Mouse (Mus musculus) heart, embryonic 15.5 days (tissue): ENCODE measurements at regions not wholly inside any gene's neighbourhood (a gene's known extent, or its start where the extent isn't known, plus 50 kb on each side); places are given as distances from the start of the nearest gene placed in this dataset.

Experiments used
- ATAC-seq: fragments of 200-750 bp; cut with Nextera tagmentation; replicated peaks from 2 replicates; pipeline ENCODE4 v1.8.0; 2017; ENCODE audit warnings: low read depth, moderate TSS enrichment; ENCODE audit not compliant: insufficient number of reproducible peaks, insufficient read depth, low FRiP score
- H3K27ac ChIP-seq: fragments of 300-500 bp; sonication (generic); 2 replicates; pipeline ENCODE4 v1.5.1; 2015; ENCODE audit warnings: mild to moderate bottlenecking, inconsistent platforms
- H3K27me3 ChIP-seq: fragments of 300-500 bp; sonication (generic); 2 replicates; pipeline ENCODE4 v1.6.1; 2015; ENCODE audit warnings: inconsistent platforms
- H3K36me3 ChIP-seq: fragments of 300-500 bp; sonication (generic); 2 replicates; pipeline ENCODE4 v1.6.1; 2015; ENCODE audit warnings: mild to moderate bottlenecking, inconsistent platforms
- H3K4me1 ChIP-seq: fragments of 300-500 bp; sonication (generic); replicated peaks from 2 replicates; pipeline ENCODE4 v1.6.1; 2015; ENCODE audit warnings: inconsistent platforms
- H3K4me2 ChIP-seq: fragments of 300-500 bp; sonication (generic); 2 replicates; pipeline ENCODE4 v1.6.1; 2015; ENCODE audit warnings: inconsistent platforms, mild to moderate bottlenecking, moderate library complexity
- H3K4me3 ChIP-seq: fragments of 300-500 bp; sonication (generic); 2 replicates; pipeline ENCODE4 v1.5.1; 2015; ENCODE audit warnings: mild to moderate bottlenecking, inconsistent platforms
- H3K9ac ChIP-seq: fragments of 300-500 bp; sonication (generic); 2 replicates; pipeline ENCODE4 v1.6.1; 2015; ENCODE audit warnings: mild to moderate bottlenecking, inconsistent platforms
- H3K9me3 ChIP-seq: fragments of 300-500 bp; sonication (generic); replicated peaks from 2 replicates; pipeline ENCODE4 v1.6.1; 2016; ENCODE audit warnings: inconsistent platforms
- WGBS: fragments of 180-500 bp; shearing (Covaris S2); methylation state at CpG from one replicate; pipeline ENCODE4 v1.1.7; 2015; ENCODE audit warnings: mixed read lengths; 5-methylcytosine and 5-hydroxymethylcytosine counted together

DNA sequence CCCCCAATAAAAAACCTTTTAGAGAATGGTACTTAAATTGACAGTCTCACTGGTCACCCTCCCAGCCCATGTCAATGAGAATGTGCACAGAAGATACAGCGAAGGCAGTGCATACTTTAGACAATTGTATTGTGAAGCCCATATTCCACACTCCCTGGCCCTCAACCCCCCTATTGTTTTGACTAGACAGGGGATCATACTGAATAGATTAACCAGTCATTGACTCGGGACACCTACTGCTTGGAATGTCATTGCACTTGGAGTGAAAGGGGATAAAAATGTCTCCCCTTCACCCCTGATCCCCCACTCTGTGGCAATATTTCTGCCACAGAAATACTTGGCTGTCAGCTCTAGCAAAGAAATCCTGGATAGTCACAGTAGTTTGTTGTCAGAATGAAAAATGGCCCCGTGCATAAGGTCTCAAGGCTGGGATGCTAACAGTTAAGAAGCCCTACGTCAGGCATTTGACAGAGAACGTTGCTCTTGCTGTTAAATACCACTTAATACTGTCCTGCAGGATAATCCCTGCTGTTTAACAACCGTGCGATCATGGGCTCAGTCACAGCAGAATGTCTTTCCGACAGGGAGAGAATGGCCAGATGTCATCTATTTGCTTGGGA, 644.5 kb upstream of the Sox9 start:
- no peaks in the 10 kb centered on the region for H3K36me3 ChIP-seq
- H3K9ac ChIP-seq, result no peak overlapping the region
- 17% methylated on average over 8 of the region's 8 CpGs for whole genome bisulfite sequencing
- H3K27me3 ChIP-seq, result no peaks in the 10 kb centered on the region
- H3K4me2 ChIP-seq, result no peak overlapping the region
- 0 out of 2 replicates have a peak, but pooled peaks cover 2% of the 10 kb centered on the region for H3K4me1 ChIP-seq
- no peak for ATAC-seq
- no peak overlapping the region for H3K4me3 ChIP-seq
- H3K27ac ChIP-seq, result no peak overlapping the region
- H3K9me3 ChIP-seq, result no peaks in the 10 kb centered on the region

DNA sequence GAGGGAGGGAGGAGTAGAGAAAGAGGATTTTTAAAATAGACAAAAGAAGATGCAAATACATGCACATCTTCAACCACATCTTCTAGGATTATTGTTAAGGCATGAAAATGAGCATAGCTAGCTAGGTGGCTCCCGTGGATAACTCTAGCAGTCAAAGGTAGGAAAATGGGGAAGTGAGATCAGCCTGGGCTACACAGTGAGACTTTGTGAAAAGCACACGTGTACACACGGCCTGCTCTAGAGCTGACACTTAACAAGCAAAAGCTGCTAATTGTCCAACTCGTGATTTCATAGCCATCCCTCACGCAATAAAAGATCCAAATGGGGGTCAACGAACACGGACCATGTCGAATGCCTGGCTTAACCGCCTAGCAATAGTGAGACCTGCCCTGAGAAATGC, 642.0 kb upstream of the Sox9 start:
- H3K27ac ChIP-seq, result no peak overlapping the region
- H3K9ac ChIP-seq, result no peak overlapping the region
- 83% methylated on average over 9 of the region's 9 CpGs for WGBS
- no peak overlapping the region for H3K4me3 ChIP-seq
- 0 out of 2 replicates have a peak, but pooled peaks cover 2% of the 10 kb centered on the region for H3K4me1 ChIP-seq
- H3K27me3 ChIP-seq, result no peaks in the 10 kb centered on the region
- no peak overlapping the region for H3K4me2 ChIP-seq
- no peaks in the 10 kb centered on the region for H3K9me3 ChIP-seq
- H3K36me3 ChIP-seq, result no peaks in the 10 kb centered on the region
- ATAC-seq, result no peak

DNA sequence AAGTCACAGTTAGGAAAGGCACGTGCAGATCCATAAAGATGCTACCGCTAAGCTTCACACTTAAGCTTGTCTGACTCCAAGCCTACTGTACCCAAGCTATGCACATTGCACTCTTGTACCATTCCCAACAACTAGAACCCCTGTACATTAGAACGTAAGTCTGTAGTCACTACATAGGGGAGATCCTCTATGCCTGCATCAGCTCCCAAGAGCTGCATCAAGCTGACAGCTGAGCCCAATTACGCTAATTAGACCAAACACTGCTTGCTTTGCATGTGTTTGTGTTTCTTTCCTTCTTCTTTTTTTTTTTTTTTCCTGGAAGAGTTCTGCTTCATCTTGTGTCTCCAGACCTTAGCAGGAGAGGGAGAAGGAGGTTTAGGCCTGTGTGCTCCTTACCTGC, 641.5 kb upstream of the Sox9 start:
- 91% methylated on average over 4 of the region's 4 CpGs for WGBS

DNA sequence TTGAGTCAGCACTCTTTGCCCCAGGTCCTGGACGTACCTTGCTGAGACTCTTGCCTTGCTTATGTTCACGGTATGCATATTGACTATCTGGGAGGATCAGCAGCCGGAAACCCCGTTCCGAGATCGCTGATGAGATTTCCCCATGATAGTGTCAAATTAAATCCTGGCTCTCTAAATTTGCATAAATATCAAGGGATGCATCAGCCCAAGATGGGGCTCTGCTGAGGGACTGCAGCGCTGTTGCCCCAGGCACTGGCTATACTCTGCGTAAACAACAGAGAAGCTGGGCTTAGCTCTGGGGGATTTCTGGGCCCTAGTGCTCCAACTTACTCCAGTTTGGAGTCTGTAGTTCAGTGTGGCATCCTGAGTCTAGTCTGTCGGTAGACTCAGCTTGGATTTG, 641.1 kb upstream of the Sox9 start:
- H3K27ac ChIP-seq, result no peak overlapping the region
- H3K9me3 ChIP-seq, result no peaks in the 10 kb centered on the region
- H3K4me3 ChIP-seq, result no peak overlapping the region
- H3K9ac ChIP-seq, result no peak overlapping the region
- H3K4me1 ChIP-seq, result 0 out of 2 replicates have a peak, but pooled peaks cover 2% of the 10 kb centered on the region
- H3K27me3 ChIP-seq, result no peaks in the 10 kb centered on the region
- no peak overlapping the region for H3K4me2 ChIP-seq
- no peak for ATAC-seq
- no peaks in the 10 kb centered on the region for H3K36me3 ChIP-seq
- WGBS, result 82% methylated on average over 9 of the region's 9 CpGs

More for the DNA sequence above, 641.5 kb upstream of the Sox9 start:
- no peak for ATAC-seq
- Histone ChIP-seq H3K4me1 (0 out of 2 replicates have a peak, but pooled peaks cover 2% of the 10 kb centered on the region), H3K4me3 (no peak overlapping the region), H3K27me3 (no peaks in the 10 kb centered on the region), H3K27ac (no peak overlapping the region), H3K9ac (no peak overlapping the region), H3K9me3 (no peaks in the 10 kb centered on the region), H3K36me3 (no peaks in the 10 kb centered on the region), H3K4me2 (no peak overlapping the region)

DNA sequence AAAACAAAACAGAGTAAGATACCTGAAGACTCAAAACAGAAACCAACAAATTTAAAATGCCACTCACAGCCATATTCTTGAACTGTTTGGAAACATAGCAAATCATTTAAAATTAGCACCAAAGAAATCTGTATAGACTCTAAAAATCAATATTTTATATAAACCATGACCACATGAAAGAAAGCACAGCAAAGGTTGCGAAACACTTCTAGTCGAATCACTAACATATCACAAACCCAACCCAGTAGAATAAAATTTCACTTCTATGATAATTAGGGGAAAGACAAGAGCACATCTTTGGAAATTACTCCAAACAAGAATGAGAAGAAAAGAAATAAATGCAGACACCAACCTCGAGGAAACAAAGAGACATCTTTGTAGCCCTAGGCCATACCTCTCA, 630.0 kb upstream of the Sox9 start:
- Histone ChIP-seq H3K4me3 (no peak overlapping the region), H3K9ac (no peak overlapping the region), H3K27ac (no peak overlapping the region), H3K4me1 (peaks cover 9% of the 10 kb centered on the region), H3K9me3 (no peaks in the 10 kb centered on the region), H3K36me3 (no peaks in the 10 kb centered on the region), H3K4me2 (no peak overlapping the region), H3K27me3 (no peaks in the 10 kb centered on the region)
- ATAC-seq, result no peak
- WGBS, result 78% methylated on average over 3 of the region's 3 CpGs

DNA sequence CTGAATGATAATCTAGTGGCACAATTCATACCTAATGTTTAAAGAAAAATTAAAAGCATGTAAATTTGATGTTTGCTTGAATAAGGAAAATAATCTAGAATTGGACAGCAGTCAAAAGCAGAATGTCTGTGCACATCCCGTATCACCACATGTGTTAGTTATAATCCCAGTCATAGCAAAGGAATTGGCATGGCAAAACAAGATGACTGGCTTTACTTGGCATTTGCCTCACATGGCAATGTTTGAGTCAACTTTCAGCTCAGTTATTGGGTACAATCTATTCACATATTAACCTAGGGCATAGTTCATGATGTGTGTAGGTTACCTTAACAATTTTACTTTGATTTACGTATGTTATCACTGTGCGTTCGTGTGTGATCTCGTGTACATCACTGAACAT, 628.8 kb upstream of the Sox9 start:
- Histone ChIP-seq H3K27me3 (no peaks in the 10 kb centered on the region), H3K9ac (no peak overlapping the region), H3K4me2 (no peak overlapping the region), H3K4me3 (no peak overlapping the region), H3K36me3 (no peaks in the 10 kb centered on the region), H3K9me3 (no peaks in the 10 kb centered on the region), H3K4me1 (peaks cover 9% of the 10 kb centered on the region), H3K27ac (no peak overlapping the region)
- WGBS, result 85% methylated on average over 5 of the region's 5 CpGs
- ATAC-seq, result no peak

DNA sequence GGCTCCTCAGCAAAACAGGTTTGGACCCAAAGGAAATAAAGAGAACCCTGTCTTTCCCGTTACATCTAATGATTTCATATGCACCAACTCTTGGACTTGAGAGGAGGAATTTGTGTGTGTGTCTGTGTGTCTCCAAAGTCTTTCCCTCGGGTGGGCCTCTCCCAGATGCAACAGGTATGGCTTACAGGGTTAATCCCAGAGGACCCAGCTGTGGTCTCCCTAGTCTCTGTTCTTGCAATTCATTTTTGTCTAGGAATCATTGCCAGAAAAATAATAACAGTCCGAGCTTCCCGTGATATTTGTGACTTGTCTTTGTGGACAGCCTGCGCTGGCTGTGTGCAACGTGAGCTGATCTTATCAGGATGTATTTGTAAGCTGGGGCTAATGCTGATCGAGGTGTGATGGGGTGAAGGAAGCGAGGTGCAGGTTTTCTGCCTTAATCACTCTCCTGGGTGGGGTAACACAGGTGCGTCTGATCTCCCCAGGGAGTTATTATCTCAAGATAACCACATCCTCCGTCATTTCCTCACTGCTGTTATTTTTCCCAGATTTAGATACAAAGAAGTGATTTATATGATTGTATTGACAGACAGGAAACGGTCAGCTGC, 627.2 kb upstream of the Sox9 start:
- WGBS, result 28% methylated on average over 11 of the region's 11 CpGs
- peak overlapping the region; percentile 42 for H3K4me2 ChIP-seq
- ATAC-seq, result no peak
- H3K27ac ChIP-seq, result no peak overlapping the region
- H3K9ac ChIP-seq, result no peak overlapping the region
- H3K4me3 ChIP-seq, result peak overlapping the region; percentile 19; the same call in 1 of the 2 replicates
- H3K27me3 ChIP-seq, result no peaks in the 10 kb centered on the region
- no peaks in the 10 kb centered on the region for H3K36me3 ChIP-seq
- H3K4me1 ChIP-seq, result peaks cover 9% of the 10 kb centered on the region
- H3K9me3 ChIP-seq, result no peaks in the 10 kb centered on the region

DNA sequence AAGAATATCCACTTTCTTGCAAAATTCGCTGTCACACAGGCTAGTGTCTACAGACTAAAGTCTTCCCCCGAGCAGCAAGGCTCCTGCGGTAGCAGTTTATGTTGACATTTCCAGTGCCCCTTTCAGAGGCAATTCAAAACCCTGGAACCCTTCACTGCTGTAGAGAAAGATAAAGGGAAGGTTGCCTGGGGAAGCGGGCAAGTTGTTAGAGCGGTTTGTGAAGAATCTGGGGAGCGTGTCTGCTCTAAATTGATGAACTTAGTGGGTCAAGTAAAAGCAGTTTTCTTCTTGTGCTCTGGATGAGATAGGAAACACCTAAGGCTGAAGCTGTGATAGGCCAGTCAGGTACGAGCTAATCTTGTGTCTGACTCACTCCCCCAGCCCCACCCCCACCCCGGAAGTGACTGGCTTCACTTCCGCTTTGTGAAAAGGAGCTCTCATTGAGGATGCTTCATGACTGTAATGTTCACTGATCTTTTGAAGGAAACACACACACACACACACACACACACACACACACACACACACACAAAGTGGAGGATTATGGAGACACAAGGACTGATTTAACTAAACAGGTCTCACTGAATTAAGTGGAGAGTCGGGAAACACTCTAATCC, 626.6 kb upstream of the Sox9 start:
- ATAC-seq, result no peak
- no peaks in the 10 kb centered on the region for H3K9me3 ChIP-seq
- peak overlapping the region; percentile 42 for H3K4me2 ChIP-seq
- H3K4me1 ChIP-seq, result peaks cover 9% of the 10 kb centered on the region
- H3K9ac ChIP-seq, result no peak overlapping the region
- no peak overlapping the region for H3K27ac ChIP-seq
- peak overlapping the region; percentile 19; the same call in 1 of the 2 replicates for H3K4me3 ChIP-seq
- H3K27me3 ChIP-seq, result no peaks in the 10 kb centered on the region
- H3K36me3 ChIP-seq, result no peaks in the 10 kb centered on the region
- 28% methylated on average over 10 of the region's 10 CpGs for WGBS

DNA sequence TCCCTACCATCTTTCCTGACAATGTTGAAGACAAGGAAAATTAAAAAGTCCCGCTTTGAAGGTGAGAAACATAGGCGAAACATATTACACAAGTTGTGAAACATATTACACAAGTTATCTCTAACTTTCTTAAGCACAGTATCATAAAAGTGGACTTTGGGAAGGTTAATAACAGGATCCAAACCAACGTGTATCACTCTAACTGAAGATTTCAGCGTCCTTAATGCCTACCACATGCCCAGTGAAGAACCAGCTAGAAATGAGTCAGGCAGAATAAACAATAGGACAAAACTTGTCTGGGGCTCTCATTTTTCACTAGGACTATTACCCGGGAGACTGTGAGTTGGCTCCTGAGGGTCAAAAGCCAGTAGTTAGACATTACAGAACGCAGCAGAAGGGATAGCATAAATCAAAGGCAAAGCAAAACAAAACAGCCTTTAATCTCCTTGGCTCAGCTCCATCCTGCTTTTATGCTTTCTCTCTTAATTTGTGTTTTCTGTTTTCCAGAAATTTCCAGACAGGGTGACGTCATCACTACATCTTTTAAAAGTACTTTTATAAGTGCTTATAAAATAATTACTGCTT, 618.3 kb upstream of the Sox9 start:
- Histone ChIP-seq H3K27ac (no peak overlapping the region), H3K27me3 (no peaks in the 10 kb centered on the region), H3K4me1 (no peaks in the 10 kb centered on the region), H3K4me3 (no peak overlapping the region), H3K36me3 (no peaks in the 10 kb centered on the region), H3K4me2 (no peak overlapping the region), H3K9ac (no peak overlapping the region), H3K9me3 (no peaks in the 10 kb centered on the region)
- no peak for ATAC-seq
- WGBS, result 64% methylated on average over 7 of the region's 7 CpGs

DNA sequence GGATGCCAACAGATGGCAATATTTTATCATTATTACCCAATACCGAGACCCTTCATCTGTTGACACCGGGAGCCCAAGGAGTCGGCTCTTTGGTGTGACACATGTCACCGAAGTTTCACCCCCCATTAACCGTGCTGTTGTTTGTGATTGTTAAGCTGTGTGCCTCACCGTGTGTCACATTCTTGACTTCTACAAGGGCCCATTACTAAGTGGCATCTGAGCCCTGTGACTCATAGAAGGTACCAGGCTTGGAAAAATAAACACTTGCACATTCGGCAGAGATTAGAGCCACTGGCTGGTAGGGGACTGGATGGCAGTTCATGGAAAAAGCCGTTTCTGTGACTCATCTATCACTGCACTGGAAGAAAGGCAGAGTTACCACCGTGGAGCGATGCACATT, 608.4 kb upstream of the Sox9 start:
- Histone ChIP-seq H3K27me3 (no peaks in the 10 kb centered on the region), H3K27ac (no peak overlapping the region), H3K9me3 (no peaks in the 10 kb centered on the region), H3K4me2 (no peak overlapping the region), H3K9ac (no peak overlapping the region), H3K4me1 (no peaks in the 10 kb centered on the region), H3K36me3 (no peaks in the 10 kb centered on the region), H3K4me3 (no peak overlapping the region)
- 54% methylated on average over 10 of the region's 10 CpGs for WGBS
- no peak for ATAC-seq

DNA sequence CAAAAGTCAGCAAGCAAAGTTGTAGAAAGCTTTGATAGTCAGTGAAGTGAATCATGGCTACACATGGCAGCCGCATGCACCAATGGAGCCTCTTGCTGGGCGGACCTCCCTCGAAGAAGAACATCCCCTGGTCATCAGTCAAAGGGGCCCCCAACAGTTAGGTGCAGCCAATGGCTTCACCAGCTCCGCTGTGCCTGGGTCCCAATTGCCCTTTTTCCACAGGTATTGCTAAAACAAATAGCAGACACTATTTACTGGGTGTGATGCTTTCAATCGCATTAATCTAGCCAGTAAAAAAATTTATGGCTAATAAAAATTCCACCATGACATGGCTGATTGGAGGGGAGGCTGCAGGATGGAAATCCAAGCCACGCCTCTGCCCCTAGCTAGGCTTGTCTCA, 606.7 kb upstream of the Sox9 start:
- no peaks in the 10 kb centered on the region for H3K4me1 ChIP-seq
- H3K27me3 ChIP-seq, result no peaks in the 10 kb centered on the region
- no peak overlapping the region for H3K4me3 ChIP-seq
- no peaks in the 10 kb centered on the region for H3K9me3 ChIP-seq
- no peak for ATAC-seq
- 84% methylated on average over 6 of the region's 6 CpGs for WGBS
- no peak overlapping the region for H3K27ac ChIP-seq
- H3K36me3 ChIP-seq, result no peaks in the 10 kb centered on the region
- no peak overlapping the region for H3K9ac ChIP-seq
- H3K4me2 ChIP-seq, result no peak overlapping the region
